Mouse (Mus musculus): ENCODE data around the gene Gm5741.

DNA sequence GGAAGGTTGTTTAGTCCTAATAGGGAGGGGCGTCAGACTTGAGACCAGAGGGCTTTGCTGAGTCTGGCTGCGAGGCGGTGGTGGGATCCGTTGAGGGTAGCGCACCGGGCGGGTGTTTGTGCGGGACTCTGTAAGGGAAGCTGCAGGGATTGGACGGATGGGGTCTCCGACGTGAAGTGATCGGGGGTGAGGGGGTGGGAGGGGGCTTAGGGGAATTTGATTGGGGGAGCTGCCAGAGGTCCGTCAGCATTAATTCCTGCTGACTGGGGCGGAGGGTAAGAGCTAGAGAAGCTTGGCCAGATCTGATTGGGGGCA lies 30.5 kb downstream of the Gm5741 start:
- TF ChIP-seq CTCF (IDR thresholded peaks at IDR 0.05; ENCODE audit: insufficient read depth, low read depth, low read length) (no peak), POLR2A (IDR thresholded peaks at IDR 0.05; ENCODE audit: insufficient read depth, low read depth, low read length) (no peak)

All from olfactory bulb, adult 2 months (tissue).